Mouse (Mus musculus): Measurements from ENCODE around the gene Map3k7.

Map3k7 gene

DNA sequence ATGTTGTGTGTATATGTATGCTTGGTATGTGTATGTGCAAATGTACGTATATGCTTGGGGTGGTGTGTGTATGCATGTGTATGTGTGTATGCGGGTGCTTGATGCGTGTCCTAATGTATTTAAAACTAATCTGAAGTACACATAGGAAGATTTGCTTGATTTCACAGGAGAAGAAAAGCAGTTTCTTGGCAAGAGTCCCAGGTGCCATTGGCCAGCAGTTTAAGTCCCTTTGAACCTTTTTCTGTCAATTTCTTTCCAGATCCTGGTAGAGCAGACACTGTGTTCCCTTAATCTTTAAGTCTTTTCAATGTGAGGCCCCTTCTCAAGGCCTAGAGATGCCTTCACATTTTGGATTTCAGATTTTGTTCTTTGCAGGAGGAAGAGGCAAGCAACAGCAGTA is 99.4 kb downstream of the Map3k7 start:
- DNase-seq = no peak

Measured in thymus, postnatal 36 days (tissue).